Mouse (Mus musculus) cerebellum, adult (tissue): ENCODE measurements at regions not wholly inside any gene's neighbourhood (a gene's known extent, or its start where the extent isn't known, plus 50 kb on each side); places are given as distances from the start of the nearest gene placed in this dataset.

ENCODE experiments used
- ATAC-seq: cut with Nextera tagmentation; 2 replicates; pipeline ENCODE4 v1.9.2; 2017; ENCODE audit warnings: mild to moderate bottlenecking, moderate library complexity, mixed read lengths; ENCODE audit not compliant: insufficient number of reproducible peaks, low FRiP score, low TSS enrichment

DNA sequence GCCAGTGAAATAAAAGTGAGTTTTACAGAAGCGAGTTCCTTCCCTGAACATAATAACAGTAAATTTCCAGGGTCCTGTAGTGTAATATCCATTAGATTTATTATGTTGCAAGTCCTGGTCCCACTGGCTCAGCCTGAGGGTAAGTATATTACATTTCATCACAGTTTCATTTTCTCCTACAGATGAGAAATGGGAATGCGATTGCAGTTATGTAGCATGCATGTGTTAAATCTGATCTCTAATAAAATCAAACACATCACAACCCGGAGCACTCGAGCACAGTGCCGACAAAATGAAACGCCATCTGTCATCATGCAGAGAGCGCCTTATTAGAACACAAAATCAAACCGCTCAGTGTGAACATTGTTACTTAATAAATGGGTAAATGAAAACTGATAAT, 165.0 kb upstream of the Tox3 start:
- ATAC-seq = no peak

DNA sequence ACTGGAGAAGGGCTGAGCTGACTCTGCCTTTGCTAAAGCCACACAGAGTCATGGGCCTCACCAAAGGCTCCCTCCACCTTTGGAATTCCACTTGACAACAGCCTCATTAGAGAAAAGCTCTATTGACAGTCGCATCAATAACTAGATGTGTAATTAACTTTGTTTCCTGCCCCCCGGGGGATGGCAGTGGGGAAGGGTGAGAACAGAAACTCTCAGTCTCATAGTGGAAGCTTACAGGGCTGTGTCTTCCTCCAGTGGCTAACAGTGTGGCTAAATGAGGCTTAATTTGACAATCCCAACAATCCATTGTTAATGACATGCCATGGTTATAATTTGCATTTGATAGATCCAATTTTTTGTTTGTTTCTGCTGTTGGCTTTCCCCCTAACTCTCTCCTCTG, 164.5 kb upstream of the Tox3 start:
- no peak for ATAC-seq

DNA sequence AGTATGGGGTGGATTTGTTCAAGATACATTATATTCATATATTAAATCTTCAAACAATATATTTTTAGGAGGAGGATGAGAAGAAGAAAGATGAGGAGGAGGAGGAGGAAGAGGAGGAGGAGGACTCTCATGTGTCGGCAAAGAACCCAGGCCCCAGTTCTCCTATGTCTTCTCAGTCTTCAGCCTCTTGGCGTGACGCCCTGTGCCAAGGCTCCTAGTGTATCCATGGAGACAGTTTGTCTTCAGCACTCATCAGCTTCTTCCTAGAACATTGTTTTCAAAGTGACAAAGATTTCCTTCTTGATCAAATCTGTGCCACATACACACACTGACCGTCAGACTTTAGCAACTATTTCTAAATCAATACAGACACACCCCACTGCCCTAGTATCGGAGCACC, 156.4 kb upstream of the Tox3 start:
- no peak for ATAC-seq

DNA sequence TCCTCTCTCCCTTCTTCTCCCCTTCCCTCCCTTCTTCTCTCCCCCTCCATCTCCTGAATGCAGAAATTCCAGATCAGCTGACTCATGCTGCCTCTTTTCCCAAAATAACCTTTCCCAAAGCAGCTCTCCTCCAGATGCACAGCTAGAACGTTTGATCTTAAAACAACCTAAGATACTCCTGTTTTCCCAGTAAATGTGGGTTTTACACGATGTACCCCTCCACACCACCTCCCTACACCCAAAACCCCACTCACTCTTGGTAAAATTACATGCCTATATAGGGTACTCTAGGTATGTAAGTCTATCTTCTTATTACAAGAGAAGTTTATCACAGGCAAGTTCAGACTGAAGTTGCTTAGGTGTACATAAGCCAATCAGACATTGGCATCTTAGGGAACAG, 155.2 kb upstream of the Tox3 start:
- ATAC-seq = no peak

DNA sequence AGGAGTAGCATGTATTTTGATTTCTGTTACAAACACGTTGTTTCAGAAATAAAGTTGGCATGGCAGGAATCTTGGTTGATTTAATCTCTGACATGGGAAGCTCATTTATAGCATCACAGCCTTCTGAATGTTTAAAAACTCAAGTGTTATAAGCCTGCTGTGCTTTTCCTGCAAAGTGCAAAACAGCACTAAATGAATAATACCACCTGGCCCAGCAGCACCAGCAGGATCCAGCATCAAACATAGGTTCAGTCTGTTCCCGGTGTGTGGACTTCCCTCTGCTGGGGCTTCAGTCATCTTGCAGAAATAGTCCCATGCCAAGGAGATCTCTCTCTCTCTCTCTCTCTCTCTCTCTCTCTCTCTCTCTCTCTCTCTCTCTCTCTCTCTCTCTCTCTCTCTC, 154.7 kb upstream of the Tox3 start:
- ATAC-seq = no peak

DNA sequence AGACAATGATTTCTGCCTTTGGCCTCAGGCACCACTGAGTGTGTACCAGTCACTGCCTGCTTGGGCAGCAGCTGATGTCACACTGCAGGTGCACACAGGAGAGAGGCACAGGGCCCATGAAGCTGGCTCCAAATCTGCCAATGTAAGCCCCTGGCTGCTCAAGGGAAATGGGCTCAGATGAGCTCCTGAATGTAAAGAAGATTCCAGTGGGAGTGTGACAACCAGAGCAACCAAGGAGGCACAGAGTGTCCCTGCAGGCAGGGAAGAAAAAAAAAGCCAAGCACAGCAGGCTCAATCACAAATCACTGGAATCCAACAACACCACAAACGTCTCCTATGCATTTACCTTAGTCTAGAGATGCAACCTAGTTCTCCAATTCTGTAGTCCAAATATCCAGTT, 151.2 kb upstream of the Tox3 start:
- no peak for ATAC-seq

DNA sequence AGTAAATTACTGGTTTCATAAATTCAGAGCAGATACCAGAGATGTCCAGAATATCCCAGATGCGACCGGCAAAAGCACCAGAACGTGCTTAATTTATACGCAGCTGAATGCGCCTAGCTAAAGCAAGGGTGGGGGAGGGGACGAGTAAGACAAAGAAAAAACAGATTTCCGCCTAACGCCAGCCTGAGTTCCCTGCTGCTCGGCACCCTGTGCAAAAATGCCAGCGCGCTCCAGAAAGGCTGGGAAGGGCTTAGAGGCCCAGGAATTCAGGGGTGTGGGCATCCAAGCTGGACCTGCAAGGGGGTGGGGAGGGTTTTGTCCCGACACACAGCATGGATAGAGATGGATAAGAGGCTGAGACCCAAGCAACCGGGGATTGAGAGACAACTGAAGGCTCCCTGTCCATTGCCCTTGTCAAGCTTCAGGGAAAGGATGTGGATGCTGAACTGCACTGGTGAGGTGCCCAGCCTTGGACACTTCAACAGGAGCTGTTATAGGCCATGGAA, 148.6 kb upstream of the Tox3 start:
- ATAC-seq = no peak

DNA sequence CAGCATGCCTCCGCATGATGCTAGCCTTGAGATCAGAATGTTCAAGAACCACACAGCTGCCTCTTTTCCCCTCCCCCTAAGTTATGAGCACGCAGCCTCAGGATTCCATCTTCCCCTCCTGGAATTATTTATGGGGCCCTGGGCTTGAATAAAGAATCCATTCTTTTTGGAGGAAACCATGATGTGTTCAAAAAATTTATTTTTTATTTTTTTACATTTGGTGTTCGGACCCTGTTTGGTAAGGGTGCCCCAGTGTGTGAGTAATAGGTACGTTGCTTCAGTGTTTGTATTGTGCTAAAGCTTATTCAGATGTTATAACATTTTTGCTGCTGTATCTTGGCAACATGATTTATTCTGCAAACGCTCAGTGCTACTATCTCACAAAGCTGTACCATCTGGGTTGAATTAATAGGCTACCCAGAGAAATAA, 147.8 kb upstream of the Tox3 start:
- no peak for ATAC-seq

DNA sequence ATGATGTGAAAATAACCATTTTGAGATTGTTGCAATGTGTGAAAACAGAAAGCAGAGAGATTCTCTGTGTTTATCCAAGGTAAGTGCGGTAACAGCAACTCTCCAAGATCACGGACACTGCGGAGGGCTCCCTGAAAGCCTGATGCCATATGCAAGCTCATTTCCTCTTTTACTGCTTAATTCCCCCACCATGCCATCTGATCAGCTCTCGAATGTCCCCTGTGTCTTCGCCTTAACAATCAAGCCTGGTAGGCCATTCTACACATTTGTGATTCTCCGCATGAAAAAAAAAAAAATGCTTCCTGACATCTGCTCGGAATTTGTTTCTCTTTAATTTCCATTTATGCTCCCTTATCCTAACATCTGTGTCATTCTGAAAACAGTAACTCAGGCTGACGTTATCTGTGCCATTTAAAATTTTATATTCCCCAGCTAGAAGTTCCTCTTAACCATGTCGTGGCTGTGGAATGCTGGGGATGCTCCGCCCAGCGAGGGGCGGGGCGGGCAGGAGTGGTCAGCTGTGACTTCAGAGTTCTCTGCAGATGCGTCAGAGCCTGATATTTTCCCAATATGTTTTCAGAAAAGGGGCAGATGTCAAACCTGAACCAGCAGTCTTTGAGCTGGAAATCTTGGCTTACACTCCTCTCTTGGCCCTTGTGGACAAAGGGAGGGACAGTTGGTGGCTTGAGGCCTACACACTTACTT, 144.5 kb upstream of the Tox3 start:
- ATAC-seq = no peak

DNA sequence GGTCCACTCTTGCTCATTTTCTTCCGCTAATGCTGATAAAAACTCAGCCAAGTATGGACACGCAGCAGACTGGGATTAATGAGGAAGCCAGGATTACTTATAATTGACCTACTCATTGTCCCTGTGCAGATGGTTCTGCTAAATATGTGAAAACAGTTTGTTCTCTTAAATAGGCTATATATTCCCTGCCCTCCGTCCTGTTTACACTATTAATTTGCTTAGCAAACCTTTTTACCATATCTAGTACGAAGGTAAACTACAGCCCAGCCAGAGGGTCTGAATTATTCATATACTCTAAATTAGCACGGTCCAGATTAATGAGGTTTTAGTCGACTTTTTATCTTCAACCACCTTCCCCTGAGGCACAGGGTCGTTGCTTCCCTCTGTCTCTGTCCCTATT, 143.5 kb upstream of the Tox3 start:
- ATAC-seq = no peak

DNA sequence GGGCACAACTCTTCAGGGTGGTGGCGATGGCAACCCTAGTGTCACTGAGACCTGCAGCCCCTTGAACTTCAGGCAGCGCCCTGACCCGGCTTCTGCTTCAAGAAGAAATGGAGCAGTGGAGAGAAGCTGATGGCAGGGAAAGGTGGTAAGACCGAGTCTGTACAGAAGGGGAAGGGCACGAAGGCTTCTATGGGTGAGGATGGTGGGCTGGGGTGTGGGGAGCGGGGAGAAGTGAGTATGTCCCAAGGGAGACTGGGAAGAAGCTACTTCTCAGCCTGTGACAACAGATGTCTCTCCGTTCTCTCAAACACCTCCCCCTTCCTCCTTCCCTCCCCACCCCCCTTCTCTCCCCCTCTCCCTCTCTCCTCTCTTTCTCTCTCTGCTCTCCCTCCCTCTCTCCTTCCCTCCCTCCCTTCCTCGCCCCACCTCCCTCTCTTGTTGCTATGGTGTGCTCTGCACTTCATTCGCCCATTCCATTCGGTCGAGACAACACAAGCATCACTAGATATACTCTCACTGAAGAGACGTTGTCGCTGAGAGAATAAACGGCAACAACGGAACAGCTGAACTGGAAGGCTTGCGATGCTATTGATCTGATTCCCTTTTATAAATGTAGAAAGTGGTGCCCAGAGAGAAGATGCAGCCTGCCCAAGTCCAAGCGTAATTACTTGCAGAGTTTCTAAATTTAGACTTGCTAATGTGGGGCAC, 142.7 kb upstream of the Tox3 start:
- no peak for ATAC-seq

DNA sequence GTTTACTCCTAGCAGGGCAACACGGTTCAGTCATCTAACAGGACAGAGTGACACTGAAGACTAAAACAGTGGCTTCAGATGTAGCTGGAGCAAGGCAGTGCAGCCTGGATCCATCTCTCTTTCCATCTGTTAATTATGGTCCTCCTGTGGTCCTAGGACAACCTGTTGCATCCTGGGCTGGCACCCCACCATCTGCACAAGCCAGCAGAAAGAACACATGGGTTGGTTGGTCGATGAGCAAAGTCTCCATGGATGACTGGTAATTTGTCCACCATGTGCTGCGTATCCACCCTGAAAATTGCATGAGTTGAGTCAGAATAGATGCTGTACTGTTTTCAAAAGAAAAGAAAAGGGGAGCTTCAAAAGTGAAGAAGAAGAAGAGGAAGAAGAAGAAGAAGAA, 138.4 kb upstream of the Tox3 start:
- ATAC-seq = no peak

DNA sequence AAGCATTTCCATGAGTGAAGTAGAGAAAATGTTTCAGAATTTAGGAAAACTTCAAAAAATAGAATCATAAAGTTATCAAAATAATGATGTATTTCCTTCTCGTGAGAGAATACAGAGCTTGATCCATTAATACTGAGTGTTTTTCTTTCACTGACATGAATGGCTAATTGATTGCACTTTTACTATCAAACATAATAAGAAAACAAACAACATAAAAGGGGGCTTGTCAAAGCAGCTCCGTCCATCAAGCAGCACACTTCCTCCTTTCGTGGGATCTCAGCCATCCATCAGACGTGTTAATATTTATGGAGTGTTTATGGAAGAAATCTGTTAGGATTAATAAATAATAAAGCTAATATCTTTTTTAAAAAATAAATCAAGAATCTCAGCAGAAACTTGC, 130.0 kb upstream of the Tox3 start:
- ATAC-seq = no peak

DNA sequence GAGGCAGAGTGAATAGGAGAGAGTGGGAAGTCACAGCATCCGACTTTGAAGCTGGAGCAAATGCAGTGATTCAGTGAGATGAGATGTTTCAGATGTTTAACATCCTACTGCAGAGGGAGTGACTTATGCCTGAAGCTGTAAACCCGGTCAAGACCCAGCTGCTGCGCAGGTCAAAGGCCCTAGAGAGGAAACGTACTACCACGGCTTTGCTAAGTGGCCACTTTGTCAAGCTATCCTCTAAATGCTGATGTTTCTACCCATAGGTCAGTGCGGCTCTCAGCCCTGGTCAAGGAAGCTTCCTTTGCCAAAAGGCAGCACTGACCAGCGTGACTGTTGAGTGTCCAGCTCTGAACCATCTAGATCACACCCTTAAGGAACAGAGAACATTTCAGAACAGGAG, 125.9 kb upstream of the Tox3 start:
- ATAC-seq = no peak

DNA sequence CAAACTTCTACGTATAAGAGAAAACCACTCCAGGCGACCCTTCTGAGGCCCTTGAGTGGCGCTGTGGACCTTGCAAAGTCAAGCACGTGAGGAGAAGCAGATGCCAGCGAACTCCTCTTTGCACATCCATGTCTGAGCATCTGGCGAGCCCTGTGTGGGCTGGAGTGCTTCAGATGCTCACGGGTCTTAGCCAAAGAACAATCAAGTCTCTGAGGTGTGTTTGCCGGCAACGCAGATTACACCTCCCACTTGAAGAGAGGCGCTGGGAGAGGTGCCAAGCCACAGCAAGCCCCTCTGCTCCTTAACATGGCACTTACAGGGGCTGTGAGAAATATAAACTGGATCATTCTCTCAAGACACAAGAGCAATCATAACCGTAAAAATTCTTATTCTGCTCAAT, 122.7 kb upstream of the Tox3 start:
- ATAC-seq = no peak

DNA sequence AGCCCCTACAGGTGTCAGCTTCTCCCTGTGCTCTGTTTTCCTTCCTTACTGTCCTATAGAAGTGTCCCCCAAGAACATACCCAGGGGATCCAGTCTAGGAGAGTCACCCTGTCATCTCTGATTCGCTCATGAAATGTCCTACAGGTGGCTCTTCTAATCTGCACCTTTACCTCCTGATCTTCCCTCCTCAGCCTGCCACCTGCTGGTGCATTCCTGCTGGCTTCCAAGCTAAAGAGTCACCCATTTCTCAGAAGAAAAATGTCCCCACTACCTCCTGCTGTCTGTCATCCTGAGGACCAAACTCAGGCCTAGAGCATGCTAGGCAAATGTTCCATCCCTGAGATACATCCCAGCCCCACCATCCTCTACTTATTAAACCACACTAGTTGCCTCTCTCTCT, 115.6 kb upstream of the Tox3 start:
- no peak for ATAC-seq

DNA sequence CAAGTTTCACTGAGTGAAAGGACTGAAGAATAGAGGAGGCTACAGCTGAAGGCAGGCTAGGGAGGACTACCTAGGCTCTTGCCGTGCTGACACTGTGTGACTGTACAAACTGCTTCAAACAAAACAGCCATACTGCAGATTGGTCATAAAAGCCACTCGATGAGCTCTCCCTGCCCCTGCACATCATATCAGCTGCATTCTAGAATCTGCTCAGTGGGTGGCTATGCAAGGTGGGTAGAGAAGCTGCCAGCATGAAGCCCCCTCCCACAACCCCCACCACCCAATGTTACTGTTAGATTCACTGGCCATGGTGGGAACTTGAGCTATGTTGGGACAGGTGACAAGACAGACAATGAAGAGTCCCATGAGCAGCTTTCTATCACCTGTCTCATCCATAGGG, 107.2 kb upstream of the Tox3 start:
- ATAC-seq = no peak

DNA sequence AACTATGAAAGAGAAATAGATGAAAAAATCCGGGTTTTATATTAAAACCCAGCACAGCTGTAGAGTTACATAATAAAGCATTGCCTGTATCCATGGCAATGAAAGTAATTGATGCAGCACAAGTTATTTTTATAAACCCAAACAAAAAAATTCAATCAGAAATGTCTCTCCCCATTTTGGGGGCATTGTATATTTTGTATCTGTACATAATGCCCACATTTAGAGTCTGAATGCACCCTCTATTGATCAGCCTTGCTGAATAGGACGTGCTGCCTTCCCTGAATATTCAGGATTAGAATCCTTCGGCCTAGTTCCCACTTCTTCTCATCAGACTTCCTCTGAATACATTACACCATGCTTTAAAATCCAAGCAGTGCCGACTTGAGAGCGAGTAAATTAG, 106.0 kb upstream of the Tox3 start:
- no peak for ATAC-seq

DNA sequence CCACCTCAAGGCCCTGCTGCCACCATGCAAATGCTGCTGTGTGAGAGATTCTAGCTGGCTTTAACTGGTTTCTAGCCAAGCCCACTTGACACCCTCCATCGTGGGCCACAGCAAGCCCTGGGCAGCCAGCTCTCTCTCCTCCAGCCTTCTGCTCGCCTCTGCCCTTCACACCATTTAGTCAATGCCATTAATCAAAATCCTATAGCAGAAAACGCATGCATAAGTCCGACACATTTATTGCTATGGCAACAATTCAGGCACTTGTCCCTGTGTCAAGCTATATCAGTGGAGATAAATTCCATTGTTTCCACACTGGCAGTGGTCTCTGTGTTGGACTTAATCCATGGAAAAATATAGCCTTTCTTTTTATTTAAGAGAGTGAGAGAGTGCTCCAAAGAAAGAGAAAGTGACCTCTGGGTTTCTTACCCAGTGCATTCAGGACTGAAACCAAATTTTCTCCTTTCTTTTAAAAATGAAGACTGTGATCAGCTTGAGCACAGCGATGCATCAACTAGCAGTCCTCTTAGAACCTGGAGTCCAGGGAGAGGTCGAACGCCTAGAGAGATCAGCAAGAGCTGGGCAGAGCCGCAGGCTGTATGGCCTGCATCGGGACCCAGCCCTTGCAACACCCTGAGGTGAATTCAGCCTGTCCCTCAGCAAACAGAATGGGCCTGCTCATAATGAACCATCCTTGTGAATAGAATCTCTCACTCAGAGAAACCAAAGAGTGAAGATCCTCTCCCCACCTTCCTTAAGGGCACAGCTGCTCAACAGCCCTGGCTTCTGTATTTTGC, 93.1 kb upstream of the Tox3 start:
- no peak for ATAC-seq

DNA sequence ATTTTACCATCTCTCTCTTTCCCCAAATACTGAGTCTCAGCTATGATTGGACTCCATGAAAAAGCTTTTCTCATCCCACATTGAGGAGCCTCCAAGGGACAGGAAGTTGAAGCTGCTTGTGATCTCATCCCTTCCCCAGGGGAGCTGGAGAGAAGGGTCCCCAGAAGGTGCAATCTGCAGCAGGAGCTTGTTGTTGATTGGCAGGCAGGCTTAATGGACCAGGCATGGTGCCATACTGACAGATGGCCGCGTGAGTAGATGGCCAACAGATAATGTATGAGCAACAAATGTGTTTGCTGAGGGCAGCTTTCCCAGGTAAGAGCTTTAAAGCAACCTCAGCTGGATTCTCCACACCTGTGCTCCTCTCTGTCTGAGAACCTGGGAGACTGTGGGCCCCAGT, 65.9 kb upstream of the Tox3 start:
- ATAC-seq = no peak
